21 mouse cellular contexts compared by ENCODE assay signal in genomic region chr12:54110930-54111329, GRCm38 (mm10).
A peak's percentile ranks its signal among the peaks of the same experiment; 100 is the strongest.
DNase-seq lines count a peak whose midpoint lies in the region; ATAC-seq and TF ChIP-seq lines count a peak whose summit lies in the region.
"Had no signal": no experiment of that assay in that cellular context is flagged by ENCODE, and none has a peak within 500 bp of the region (broad histone marks: within the 10 kb centered on the region; RNA-seq: fewer than 3 reads in every experiment).

No protein-coding gene starts in this region.

- H3K4me1 ChIP-seq in forebrain, embryonic 14.5 days (ENCODE audit: control insufficient read depth, insufficient read depth, low read length) = no peaks in the 10 kb centered on the region
- no peaks in the 10 kb centered on the region for H3K4me1 ChIP-seq in forebrain, embryonic 11.5 days (replicated peaks; ENCODE audit: control insufficient read depth, insufficient read depth, low read length)
- peaks cover 11% of the 10 kb centered on the region for H3K4me1 ChIP-seq in midbrain, embryonic 10.5 days
- H3K4me1 ChIP-seq in midbrain, embryonic 13.5 days (replicated peaks) = peaks cover 7% of the 10 kb centered on the region; the same call in 1 of the 2 replicates
- peaks cover 5% of the 10 kb centered on the region for H3K4me1 ChIP-seq in ES-Bruce4 (ENCODE audit: control insufficient read depth, insufficient read depth, low read length)
- H3K4me1 ChIP-seq: embryonic facial prominence, embryonic 10.5 days; heart, embryonic 13.5 days; hindbrain, embryonic 12.5 days had no signal

- TF ChIP-seq POLR2A in ES-Bruce4 (IDR thresholded peaks at IDR 0.05; ENCODE audit: insufficient read depth, low read length) = no peak

- TF ChIP-seq EP300 in ES-Bruce4 (IDR thresholded peaks at IDR 0.05; ENCODE audit: insufficient read depth, low read depth, low read length) = peak; percentile 95

- H3K27ac ChIP-seq in forebrain, embryonic 14.5 days (ENCODE audit: low read depth, low read length) = no peak overlapping the region
- no peak overlapping the region for H3K27ac ChIP-seq in forebrain, embryonic 11.5 days (ENCODE audit: low read depth, low read length)
- H3K27ac ChIP-seq in midbrain, embryonic 10.5 days (replicated peaks) = peak overlapping the region; percentile 56
- no peak overlapping the region for H3K27ac ChIP-seq in midbrain, embryonic 13.5 days
- H3K27ac ChIP-seq in ES-Bruce4 (ENCODE audit: insufficient read depth, low read length) = peak overlapping the region; percentile 93
- H3K27ac ChIP-seq: embryonic facial prominence, embryonic 10.5 days; heart, embryonic 13.5 days; hindbrain, embryonic 12.5 days; hindbrain, postnatal 0 days had no signal

- no peak overlapping the region for H3K4me3 ChIP-seq in forebrain, embryonic 14.5 days (ENCODE audit: low read depth, low read length)
- no peak overlapping the region for H3K4me3 ChIP-seq in forebrain, embryonic 11.5 days (ENCODE audit: low read depth, low read length)
- H3K4me3 ChIP-seq in midbrain, embryonic 10.5 days = no peak overlapping the region
- no peak overlapping the region for H3K4me3 ChIP-seq in midbrain, embryonic 13.5 days (replicated peaks)
- no peak overlapping the region for H3K4me3 ChIP-seq in ES-Bruce4 (ENCODE audit: low read depth, low read length)
- H3K4me3 ChIP-seq: embryonic facial prominence, embryonic 10.5 days; heart, embryonic 13.5 days; hindbrain, embryonic 12.5 days had no signal

- peak; percentile 46 for DNase-seq in forebrain, embryonic 14.5 days (ENCODE audit: low spot score)
- DNase-seq in forebrain, embryonic 11.5 days (ENCODE audit: low spot score) = no peak
- DNase-seq in midbrain, embryonic 10.5 days (ENCODE audit: low spot score) = no peak
- peak; percentile 79 for DNase-seq in ZHBTc4 (ENCODE audit: low read depth, low spot score)
- no peak for DNase-seq in ovary, postnatal 10 days (ENCODE audit: low spot score)
- DNase-seq in left cerebral cortex, postnatal 4 days = no peak
- DNase-seq: adrenal gland, adult 2 months; adrenal gland, postnatal 25 days; B cell, adult 2 months; cerebellum, adult 2 months; gastrocnemius, postnatal 36 days; heart, adult 11 months; heart, postnatal 36 days had no signal

- H3K9ac ChIP-seq in forebrain, embryonic 14.5 days (ENCODE audit: low read length) = no peak overlapping the region
- H3K9ac ChIP-seq in forebrain, embryonic 11.5 days (ENCODE audit: low read length) = no peak overlapping the region
- H3K9ac ChIP-seq in midbrain, embryonic 13.5 days (replicated peaks) = no peak overlapping the region
- H3K9ac ChIP-seq in ES-Bruce4 (ENCODE audit: low read depth, poor library complexity, severe bottlenecking) = peak overlapping the region; percentile 79; the same call in 1 of the 2 replicates
- H3K9ac ChIP-seq: heart, embryonic 13.5 days; hindbrain, embryonic 12.5 days had no signal

- intact Hi-C loops in left cerebral cortex, postnatal 4 days (cut with DNase I) = no loop called here

- H3K36me3 ChIP-seq in forebrain, embryonic 14.5 days (ENCODE audit: control insufficient read depth, insufficient read depth, low read length) = no peaks in the 10 kb centered on the region
- H3K36me3 ChIP-seq in forebrain, embryonic 11.5 days (ENCODE audit: control insufficient read depth, insufficient read depth, low read length) = no peaks in the 10 kb centered on the region
- H3K36me3 ChIP-seq in midbrain, embryonic 10.5 days = no peaks in the 10 kb centered on the region
- H3K36me3 ChIP-seq in midbrain, embryonic 13.5 days = no peaks in the 10 kb centered on the region
- no peaks in the 10 kb centered on the region for H3K36me3 ChIP-seq in ES-Bruce4 (ENCODE audit: control insufficient read depth, insufficient read depth, low read length, poor library complexity, severe bottlenecking)
- H3K36me3 ChIP-seq: embryonic facial prominence, embryonic 10.5 days; heart, embryonic 13.5 days; hindbrain, embryonic 12.5 days had no signal

- H3K9me3 ChIP-seq in forebrain, embryonic 14.5 days (replicated peaks; ENCODE audit: control insufficient read depth, low read length) = no peaks in the 10 kb centered on the region
- no peaks in the 10 kb centered on the region for H3K9me3 ChIP-seq in forebrain, embryonic 11.5 days (ENCODE audit: control insufficient read depth, low read length)
- H3K9me3 ChIP-seq in midbrain, embryonic 10.5 days (replicated peaks) = no peaks in the 10 kb centered on the region
- no peaks in the 10 kb centered on the region for H3K9me3 ChIP-seq in midbrain, embryonic 13.5 days
- peaks cover 14% of the 10 kb centered on the region for H3K9me3 ChIP-seq in ES-Bruce4 (replicated peaks; ENCODE audit: control insufficient read depth, insufficient read depth, low read length, poor library complexity, severe bottlenecking)
- H3K9me3 ChIP-seq: embryonic facial prominence, embryonic 10.5 days; heart, embryonic 13.5 days; hindbrain, embryonic 12.5 days had no signal

- ATAC-seq in forebrain, embryonic 14.5 days = no peak
- no peak for ATAC-seq in forebrain, embryonic 11.5 days (replicated peaks; ENCODE audit: low FRiP score)
- no peak for ATAC-seq in midbrain, embryonic 13.5 days
- ATAC-seq: CD4-positive, CD25-positive, alpha-beta regulatory T cell, adult 4 months; forebrain, embryonic 16.5 days; hindbrain, postnatal 0 days had no signal

- no peak for TF ChIP-seq CTCF in ES-Bruce4 (IDR thresholded peaks at IDR 0.05; ENCODE audit: low read depth, low read length)

- no peaks in the 10 kb centered on the region for H3K27me3 ChIP-seq in forebrain, embryonic 14.5 days (replicated peaks; ENCODE audit: control insufficient read depth, insufficient read depth, low read length)
- no peaks in the 10 kb centered on the region for H3K27me3 ChIP-seq in forebrain, embryonic 11.5 days (ENCODE audit: control insufficient read depth, insufficient read depth, low read length)
- no peaks in the 10 kb centered on the region for H3K27me3 ChIP-seq in midbrain, embryonic 10.5 days (ENCODE audit: low read depth, poor library complexity, severe bottlenecking)
- H3K27me3 ChIP-seq in midbrain, embryonic 13.5 days = no peaks in the 10 kb centered on the region
- H3K27me3 ChIP-seq in ES-Bruce4 (ENCODE audit: control insufficient read depth, insufficient read depth, low read length, poor library complexity, severe bottlenecking) = no peaks in the 10 kb centered on the region
- H3K27me3 ChIP-seq: heart, embryonic 13.5 days; hindbrain, embryonic 12.5 days had no signal

- 19% methylated on average over 3 of the region's 3 CpGs for WGBS in forebrain, embryonic 14.5 days
- WGBS in forebrain, embryonic 11.5 days = 35% methylated on average over 3 of the region's 3 CpGs
- 45% methylated on average over 3 of the region's 3 CpGs for WGBS in midbrain, embryonic 10.5 days
- WGBS in midbrain, embryonic 13.5 days = 31% methylated on average over 3 of the region's 3 CpGs

- H3K4me2 ChIP-seq in forebrain, embryonic 14.5 days (ENCODE audit: low read length) = no peak overlapping the region
- H3K4me2 ChIP-seq in forebrain, embryonic 11.5 days (ENCODE audit: low read depth, low read length, severe bottlenecking) = no peak overlapping the region
- no peak overlapping the region for H3K4me2 ChIP-seq in midbrain, embryonic 13.5 days (replicated peaks)
- H3K4me2 ChIP-seq: heart, embryonic 13.5 days; hindbrain, embryonic 12.5 days had no signal

Comparison
In these comparisons a context has a peak if more than half of its experiments do, and no peak if none do; other contexts are left out.
1. DNase-seq: peak in forebrain, embryonic 14.5 days (single experiment) and ZHBTc4 (single experiment); none in forebrain, embryonic 11.5 days (single experiment), midbrain, embryonic 10.5 days (single experiment), ovary, postnatal 10 days (single experiment) and left cerebral cortex, postnatal 4 days (single experiment).
2. H3K27ac ChIP-seq: peak in midbrain, embryonic 10.5 days (single experiment) and ES-Bruce4 (single experiment); none in forebrain, embryonic 14.5 days (single experiment), forebrain, embryonic 11.5 days (single experiment) and midbrain, embryonic 13.5 days (single experiment).